In genomic region chr3:105959585-105959984, GRCm38 (mm10) we compare ENCODE assay signal across 1 mouse cellular context.
A peak's percentile ranks its signal among the peaks of the same experiment; 100 is the strongest.
TF ChIP-seq lines count a peak whose summit lies in the region.

No protein-coding gene starts in this region.

TF ChIP-seq in MEL, 35 proteins besides CTCF, POLR2A, EP300 and RAD21:
- no peak; the same call in 1 of the 2 replicates for TF ChIP-seq SIN3A (IDR thresholded peaks at IDR 0.05; ENCODE audit: low read length)
- TF ChIP-seq MAX (IDR thresholded peaks at IDR 0.05; ENCODE audit: low read length): peak; percentile 51; the same call in 1 of the 2 replicates
- no peak for TF ChIP-seq USF1 (IDR thresholded peaks at IDR 0.05; ENCODE audit: low read depth, low read length)
- no peak for TF ChIP-seq MXI1 (IDR thresholded peaks at IDR 0.05; ENCODE audit: low read depth, low read length)
- no peak for TF ChIP-seq NRF1 (IDR thresholded peaks at IDR 0.05; ENCODE audit: insufficient read depth, low read depth, low read length, poor library complexity, severe bottlenecking)
- 0 out of 2 replicates have a peak, but pooled peaks have one; percentile 35 for TF ChIP-seq MYC (IDR thresholded peaks at IDR 0.05; ENCODE audit: low read depth, low read length)
